Comparison of ENCODE assay signal across 7 mouse cellular contexts in genomic region chr12:111664144-111664634, GRCm38 (mm10). TPM values are rescaled to one million over a fixed set of nuclear protein-coding genes. Genes with fewer than 3 reads are reported as not detected.
DNase-seq lines count a peak whose midpoint lies in the region; ATAC-seq and TF ChIP-seq lines count a peak whose summit lies in the region.

No protein-coding gene starts in this region.

- no peak for TF ChIP-seq CTCF in midbrain, postnatal 0 days (IDR thresholded peaks at IDR 0.05)
- TF ChIP-seq CTCF in stomach, postnatal 0 days (IDR thresholded peaks at IDR 0.05; ENCODE audit: low read depth), result peak; percentile 28; the same call in 1 of the 2 replicates

- H3K4me2 ChIP-seq in midbrain, postnatal 0 days (ENCODE audit: low read depth, low read length, poor library complexity, severe bottlenecking), result no peak overlapping the region
- no peak overlapping the region for H3K4me2 ChIP-seq in limb, embryonic 11.5 days (ENCODE audit: low read depth, severe bottlenecking)
- peak overlapping the region; percentile 8; the same call in 1 of the 2 replicates for H3K4me2 ChIP-seq in stomach, postnatal 0 days (replicated peaks; ENCODE audit: low read depth)

- H3K36me3 ChIP-seq in midbrain, embryonic 10.5 days, result peaks cover 89% of the 10 kb centered on the region
- H3K36me3 ChIP-seq in midbrain, postnatal 0 days (ENCODE audit: insufficient read depth, low read length), result no peaks in the 10 kb centered on the region
- no peaks in the 10 kb centered on the region; the same call in 1 of the 2 replicates for H3K36me3 ChIP-seq in limb, embryonic 11.5 days (ENCODE audit: control insufficient read depth, insufficient read depth, low read length)
- H3K36me3 ChIP-seq in stomach, postnatal 0 days (ENCODE audit: control insufficient read depth, insufficient read depth, low read length), result no peaks in the 10 kb centered on the region; the same call in 1 of the 2 replicates

- H3K9me3 ChIP-seq in midbrain, embryonic 10.5 days (replicated peaks), result no peaks in the 10 kb centered on the region
- H3K9me3 ChIP-seq in midbrain, postnatal 0 days (ENCODE audit: low read length), result no peaks in the 10 kb centered on the region
- no peaks in the 10 kb centered on the region for H3K9me3 ChIP-seq in limb, embryonic 11.5 days (ENCODE audit: control insufficient read depth, low read length)
- H3K9me3 ChIP-seq in stomach, postnatal 0 days (ENCODE audit: control insufficient read depth, low read length), result no peaks in the 10 kb centered on the region

- WGBS in midbrain, embryonic 10.5 days, result 43% methylated on average over 6 of the region's 6 CpGs
- 40% methylated on average over 6 of the region's 6 CpGs for WGBS in midbrain, postnatal 0 days
- WGBS in limb, embryonic 11.5 days, result 42% methylated on average over 6 of the region's 6 CpGs
- WGBS in stomach, postnatal 0 days, result 17% methylated on average over 6 of the region's 6 CpGs

- H3K27ac ChIP-seq in midbrain, embryonic 10.5 days (replicated peaks), result peak overlapping the region; percentile 79
- no peak overlapping the region for H3K27ac ChIP-seq in midbrain, postnatal 0 days (ENCODE audit: low read depth, low read length)
- H3K27ac ChIP-seq in limb, embryonic 11.5 days (replicated peaks; ENCODE audit: low read depth, low read length), result no peak overlapping the region; the same call in 1 of the 2 replicates
- H3K27ac ChIP-seq in stomach, postnatal 0 days (replicated peaks), result peak overlapping the region; percentile 82

- no peak overlapping the region for H3K9ac ChIP-seq in midbrain, postnatal 0 days (replicated peaks; ENCODE audit: low read length, poor library complexity, severe bottlenecking)
- no peak overlapping the region for H3K9ac ChIP-seq in limb, embryonic 11.5 days (ENCODE audit: low read length)
- H3K9ac ChIP-seq in stomach, postnatal 0 days (ENCODE audit: low read length), result no peak overlapping the region

- no peak for DNase-seq in midbrain, embryonic 10.5 days (ENCODE audit: low spot score)
- DNase-seq in midbrain, postnatal 0 days (ENCODE audit: low spot score), result no peak
- peak; percentile 76 for DNase-seq in heart, adult 9 months (ENCODE audit: low spot score in 2 of 2)
- DNase-seq in limb, embryonic 11.5 days (ENCODE audit: low spot score), result peak; percentile 30
- DNase-seq in stomach, postnatal 0 days (ENCODE audit: low spot score), result no peak
- DNase-seq in layer of hippocampus, postnatal 25 days (ENCODE audit: extremely low spot score in 1 of 2, low spot score in 1 of 2), result no peak
- no peak for DNase-seq in adrenal gland, adult 2 months

- H3K4me1 ChIP-seq in midbrain, embryonic 10.5 days, result peaks cover 46% of the 10 kb centered on the region
- 0 out of 2 replicates have a peak, but pooled peaks cover 4% of the 10 kb centered on the region for H3K4me1 ChIP-seq in midbrain, postnatal 0 days (ENCODE audit: insufficient read depth, low read length)
- H3K4me1 ChIP-seq in limb, embryonic 11.5 days (ENCODE audit: control insufficient read depth, insufficient read depth, low read length), result 0 out of 2 replicates have a peak, but pooled peaks cover 4% of the 10 kb centered on the region
- H3K4me1 ChIP-seq in stomach, postnatal 0 days (replicated peaks; ENCODE audit: control insufficient read depth, insufficient read depth), result 0 out of 2 replicates have a peak, but pooled peaks cover 2% of the 10 kb centered on the region

- ATAC-seq in midbrain, postnatal 0 days (ENCODE audit: low FRiP score), result no peak
- ATAC-seq in limb, embryonic 11.5 days (ENCODE audit: insufficient number of reproducible peaks, low FRiP score, low TSS enrichment, low read depth), result peak; percentile 28
- peak; percentile 61 for ATAC-seq in stomach, postnatal 0 days (ENCODE audit: low FRiP score, low TSS enrichment)

- H3K4me3 ChIP-seq in midbrain, embryonic 10.5 days, result peak overlapping the region; percentile 24; the same call in 1 of the 2 replicates
- H3K4me3 ChIP-seq in midbrain, postnatal 0 days (ENCODE audit: low read depth, low read length), result no peak overlapping the region
- no peak overlapping the region for H3K4me3 ChIP-seq in limb, embryonic 11.5 days (ENCODE audit: low read depth, low read length)
- H3K4me3 ChIP-seq in stomach, postnatal 0 days (ENCODE audit: low read depth, low read length), result no peak overlapping the region

- H3K27me3 ChIP-seq in midbrain, embryonic 10.5 days (ENCODE audit: low read depth, poor library complexity, severe bottlenecking), result no peaks in the 10 kb centered on the region
- H3K27me3 ChIP-seq in midbrain, postnatal 0 days (ENCODE audit: insufficient read depth, low read length), result no peaks in the 10 kb centered on the region
- no peaks in the 10 kb centered on the region for H3K27me3 ChIP-seq in limb, embryonic 11.5 days (ENCODE audit: control insufficient read depth, insufficient read depth, low read length)
- H3K27me3 ChIP-seq in stomach, postnatal 0 days (ENCODE audit: control insufficient read depth, insufficient read depth, low read length), result no peaks in the 10 kb centered on the region

- TF ChIP-seq EP300 in stomach, postnatal 0 days (optimal IDR thresholded peaks at IDR 0.05), result no peak

RNA-seq across cellular contexts. Expression of gene Ckb, which starts 7.9 kb away (rescaled TPM):
- 2,837 and 3,349 TPM in 2 replicates for polyA plus RNA-seq in midbrain, embryonic 10.5 days (2016; fragmentation: Nextera tagmentation; extraction: Ambion mirVana)
- 1,673 and 2,112 TPM in 2 replicates for total RNA-seq in midbrain, postnatal 0 days (2014; rRNA removed)
- 1,654 and 1,809 TPM in 2 replicates for polyA plus RNA-seq in midbrain, postnatal 0 days (2015; fragmentation: Nextera tagmentation; extraction: Ambion mirVana)
- 76.4 and 84.4 TPM in 2 replicates for polyA plus RNA-seq in limb, embryonic 11.5 days (2014; fragmentation: Nextera tagmentation; extraction: Ambion mirVana)
- 532 and 573 TPM in 2 replicates for polyA plus RNA-seq in stomach, postnatal 0 days (2015; fragmentation: Nextera tagmentation; extraction: Ambion mirVana)
- 1,000 to 10,000 TPM; 1,260 to 1,351 TPM for total RNA-seq in layer of hippocampus, postnatal 25 days (2021)
- 10 to 100 TPM; 30.9 to 96.5 TPM for total RNA-seq in adrenal gland, adult 2 months (2021)
- polyA plus RNA-seq in adrenal gland, adult 2 months (2012; rRNA removed), result 192 and 265 TPM in 2 replicates

RNA-seq across cellular contexts. Expression of gene Trmt61a, which starts 13.7 kb away (rescaled TPM):
- polyA plus RNA-seq in midbrain, embryonic 10.5 days (2016; fragmentation: Nextera tagmentation; extraction: Ambion mirVana), result 18.4 and 18.7 TPM in 2 replicates
- total RNA-seq in midbrain, postnatal 0 days (2014; rRNA removed), result 23.2 and 27.5 TPM in 2 replicates
- polyA plus RNA-seq in midbrain, postnatal 0 days (2015; fragmentation: Nextera tagmentation; extraction: Ambion mirVana), result 8.4 and 8.7 TPM in 2 replicates
- polyA plus RNA-seq in limb, embryonic 11.5 days (2014; fragmentation: Nextera tagmentation; extraction: Ambion mirVana), result 6.3 and 7.4 TPM in 2 replicates
- 7.4 and 8.5 TPM in 2 replicates for polyA plus RNA-seq in stomach, postnatal 0 days (2015; fragmentation: Nextera tagmentation; extraction: Ambion mirVana)
- 10 to 100 TPM; 17.1 to 19.7 TPM for total RNA-seq in layer of hippocampus, postnatal 25 days (2021)
- total RNA-seq in adrenal gland, adult 2 months (2021), result 10 to 100 TPM; 13.7 to 15.8 TPM
- 74.9 and 79.6 TPM in 2 replicates for polyA plus RNA-seq in adrenal gland, adult 2 months (2012; rRNA removed)

RNA-seq across cellular contexts. Expression of gene Bag5, which starts 48.9 kb away (rescaled TPM):
- polyA plus RNA-seq in midbrain, embryonic 10.5 days (2016; fragmentation: Nextera tagmentation; extraction: Ambion mirVana), result 57.2 and 62.0 TPM in 2 replicates
- total RNA-seq in midbrain, postnatal 0 days (2014; rRNA removed), result 28.7 and 43.5 TPM in 2 replicates
- polyA plus RNA-seq in midbrain, postnatal 0 days (2015; fragmentation: Nextera tagmentation; extraction: Ambion mirVana), result 68.7 and 70.8 TPM in 2 replicates
- 56.8 and 58.2 TPM in 2 replicates for polyA plus RNA-seq in limb, embryonic 11.5 days (2014; fragmentation: Nextera tagmentation; extraction: Ambion mirVana)
- polyA plus RNA-seq in stomach, postnatal 0 days (2015; fragmentation: Nextera tagmentation; extraction: Ambion mirVana), result 34.9 and 36.9 TPM in 2 replicates
- total RNA-seq in layer of hippocampus, postnatal 25 days (2021), result 10 to 100 TPM; 46.7 to 54.1 TPM
- total RNA-seq in adrenal gland, adult 2 months (2021), result 10 to 100 TPM; 32.5 to 37.7 TPM
- polyA plus RNA-seq in adrenal gland, adult 2 months (2012; rRNA removed), result 8.0 and 12.0 TPM in 2 replicates

RNA-seq across cellular contexts. Expression of gene Apopt1, which starts 48.9 kb away (rescaled TPM):
- polyA plus RNA-seq in midbrain, embryonic 10.5 days (2016; fragmentation: Nextera tagmentation; extraction: Ambion mirVana), result 59.8 and 59.9 TPM in 2 replicates
- total RNA-seq in midbrain, postnatal 0 days (2014; rRNA removed), result 17.9 and 27.8 TPM in 2 replicates
- 63.1 and 67.0 TPM in 2 replicates for polyA plus RNA-seq in midbrain, postnatal 0 days (2015; fragmentation: Nextera tagmentation; extraction: Ambion mirVana)
- 55.1 and 61.1 TPM in 2 replicates for polyA plus RNA-seq in limb, embryonic 11.5 days (2014; fragmentation: Nextera tagmentation; extraction: Ambion mirVana)
- polyA plus RNA-seq in stomach, postnatal 0 days (2015; fragmentation: Nextera tagmentation; extraction: Ambion mirVana), result 41.8 and 42.8 TPM in 2 replicates
- total RNA-seq in layer of hippocampus, postnatal 25 days (2021), result 10 to 100 TPM; 36.2 to 38.9 TPM
- 10 to 100 TPM; 67.7 to 70.0 TPM for total RNA-seq in adrenal gland, adult 2 months (2021)
- 191 and 279 TPM in 2 replicates for polyA plus RNA-seq in adrenal gland, adult 2 months (2012; rRNA removed)

Comparison
In these comparisons a context has a peak if more than half of its experiments do, and no peak if none do; other contexts are left out.
1. H3K27ac ChIP-seq: peak in midbrain, embryonic 10.5 days (single experiment) and stomach, postnatal 0 days (single experiment); none in midbrain, postnatal 0 days (single experiment) and limb, embryonic 11.5 days (single experiment).
2. DNase-seq: peak in heart, adult 9 months (2 of 2) and limb, embryonic 11.5 days (single experiment); none in midbrain, embryonic 10.5 days (single experiment), midbrain, postnatal 0 days (single experiment), stomach, postnatal 0 days (single experiment), layer of hippocampus, postnatal 25 days (0 of 2) and adrenal gland, adult 2 months (single experiment).